Mouse (Mus musculus) liver, postnatal 0 days (tissue): ENCODE data around the gene Vmn1r219.

Experiments used
- CTCF ChIP-seq: sonication (generic); IDR thresholded peaks from 2 replicates; pipeline ENCODE4 v1.5.1; 2016; ENCODE audit warnings: antibody characterized with exemption, low read depth
- EP300 ChIP-seq: IDR thresholded peaks from 2 replicates; pipeline ENCODE4 v1.6.1; 2016; ENCODE audit warnings: antibody characterized with exemption, low read depth, mild to moderate bottlenecking

GRCm38 (mm10) chr13:23157848-23158247 is 1.3 kb upstream of the Vmn1r219 start:
- TF ChIP-seq CTCF = no peak
- TF ChIP-seq EP300 = no peak
